Mouse (Mus musculus) c-Kit-positive CD71-positive TER-119-negative erythroid progenitor cells, embryonic 14.5 days (primary cell): ENCODE results near the gene Tgfb2.

ENCODE experiments used
- DNase-seq: peaks from one replicate; pipeline ENCODE4 v3.0.0-alpha.2; 2013; ENCODE audit warnings: low read depth

Gene Tgfb2

GRCm38 (mm10) chr1:186656201-186656600 is 49.6 kb downstream of the Tgfb2 start:
- no peak for DNase-seq

- DNase-seq, result no peak
Observed at GRCm38 (mm10) chr1:186655096-186655495, 50.7 kb downstream of the Tgfb2 start.

- DNase-seq, result no peak
Observed at GRCm38 (mm10) chr1:186652208-186652607, 53.6 kb downstream of the Tgfb2 start.

- no peak for DNase-seq
Observed at GRCm38 (mm10) chr1:186650011-186650410, 55.8 kb downstream of the Tgfb2 start.

GRCm38 (mm10) chr1:186637304-186638213 is 68.2 kb downstream of the Tgfb2 start:
- DNase-seq, result no peak

- DNase-seq, result no peak
Observed at GRCm38 (mm10) chr1:186635045-186635444, 70.7 kb downstream of the Tgfb2 start.

- no peak for DNase-seq
Observed at GRCm38 (mm10) chr1:186631457-186631856, 74.3 kb downstream of the Tgfb2 start.

- DNase-seq, result no peak
Observed at GRCm38 (mm10) chr1:186630971-186631370, 74.8 kb downstream of the Tgfb2 start.

- DNase-seq, result no peak
Observed at GRCm38 (mm10) chr1:186627451-186627995, 78.3 kb downstream of the Tgfb2 start.

GRCm38 (mm10) chr1:186624474-186624873 is 81.3 kb downstream of the Tgfb2 start:
- DNase-seq, result no peak

- no peak for DNase-seq
Observed at GRCm38 (mm10) chr1:186621812-186622211, 84.0 kb downstream of the Tgfb2 start.

- no peak for DNase-seq
Observed at GRCm38 (mm10) chr1:186618285-186618684, 87.5 kb downstream of the Tgfb2 start.

- no peak for DNase-seq
Observed at GRCm38 (mm10) chr1:186611371-186611770, 94.4 kb downstream of the Tgfb2 start.

- DNase-seq, result no peak
Observed at GRCm38 (mm10) chr1:186610481-186610880, 95.3 kb downstream of the Tgfb2 start.

GRCm38 (mm10) chr1:186609793-186610233 is 96.0 kb downstream of the Tgfb2 start:
- no peak for DNase-seq

GRCm38 (mm10) chr1:186608116-186608515 is 97.7 kb downstream of the Tgfb2 start:
- DNase-seq, result no peak

- DNase-seq, result no peak
Observed at GRCm38 (mm10) chr1:186605635-186606034, 100.2 kb downstream of the Tgfb2 start.

GRCm38 (mm10) chr1:186604124-186604523 is 101.7 kb downstream of the Tgfb2 start:
- no peak for DNase-seq

GRCm38 (mm10) chr1:186588226-186588625 is 117.6 kb downstream of the Tgfb2 start:
- no peak for DNase-seq

- no peak for DNase-seq
Observed at GRCm38 (mm10) chr1:186587065-186587804, 118.6 kb downstream of the Tgfb2 start.

- DNase-seq, result no peak
Observed at GRCm38 (mm10) chr1:186585571-186586164, 120.1 kb downstream of the Tgfb2 start.

- no peak for DNase-seq
Observed at GRCm38 (mm10) chr1:186583933-186584332, 121.9 kb downstream of the Tgfb2 start.
